Mouse (Mus musculus) left cerebral cortex, postnatal 14 days (tissue): ENCODE measurements around the gene C1ql3. TPM values are rescaled to one million over a fixed set of nuclear protein-coding genes. Genes with fewer than 3 reads are reported as not detected.

ENCODE experiments used
- DNase-seq, 2 experiments: peaks; one replicate each; pipeline ENCODE4 v3.0.0; 2021 to 2022; ENCODE audit warnings: low spot score in 2 of 2, mixed read lengths in 1 of 2
- intact Hi-C: fragments of 180-260 bp; cut with DNase I; formaldehyde crosslinking; loops from one replicate; pipeline ENCODE4 v1.15.1; 2025
- long read RNA-seq, 2 experiments: library from polyadenylated mRNA; stranded (forward); transcript quantifications; one replicate each; pipeline ENCODE4 v2.0.0; 2021
- total RNA-seq, 2 experiments: library from RNA; stranded (reverse); gene quantifications; 2 replicates each; pipeline ENCODE4 v1.2.3; 2021

The C1ql3 gene
- total RNA-seq = 10 to 100 TPM; 66.8 to 81.8 TPM
- long read RNA-seq, experiment 1, transcript C1ql3-201 (2 exons, 2,535 nt) = major isoform, 40 of 45 reads
- long read RNA-seq, experiment 1, partial matches to known transcripts = 0 of 45 reads
- long read RNA-seq, experiment 1, other reads (novel, unspliced or antisense) = 5 of 45 reads
- long read RNA-seq, experiment 2, transcript C1ql3-201 (2 exons, 2,535 nt) = major isoform, 36 of 39 reads
- long read RNA-seq, experiment 2, partial matches to known transcripts = 0 of 39 reads
- long read RNA-seq, experiment 2, other reads (novel, unspliced or antisense) = 3 of 39 reads

DNA sequence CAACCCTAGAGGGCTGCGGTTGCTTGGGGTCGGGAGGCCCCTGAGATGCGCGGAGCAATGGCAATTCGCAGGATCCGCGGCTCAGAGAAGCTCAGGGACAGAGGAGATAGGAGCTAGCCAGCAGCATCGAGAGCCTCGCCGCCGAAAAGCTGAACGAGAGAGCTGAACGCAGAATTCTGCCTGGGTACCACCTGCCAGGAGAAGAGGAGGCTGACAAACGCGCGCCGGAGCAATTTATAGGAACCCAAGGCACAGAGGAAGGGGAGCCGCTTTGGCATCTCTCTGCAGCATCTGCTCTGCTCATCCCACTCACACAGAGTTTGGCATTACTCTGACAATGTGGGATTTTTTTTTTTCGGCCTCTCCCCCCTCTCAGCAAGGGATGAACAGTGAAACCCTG, at the start of gene C1ql3:
TSS of gene C1ql3 (minus strand) at position 335 of the 400 bp plus-strand sequence.
- intact Hi-C loops = loop anchor here (5.0 kb wide), 4 partner anchors 114 to 226 kb away; no protein-coding TSS in a partner anchor
- peak; percentile 85 to 88 for DNase-seq

DNA sequence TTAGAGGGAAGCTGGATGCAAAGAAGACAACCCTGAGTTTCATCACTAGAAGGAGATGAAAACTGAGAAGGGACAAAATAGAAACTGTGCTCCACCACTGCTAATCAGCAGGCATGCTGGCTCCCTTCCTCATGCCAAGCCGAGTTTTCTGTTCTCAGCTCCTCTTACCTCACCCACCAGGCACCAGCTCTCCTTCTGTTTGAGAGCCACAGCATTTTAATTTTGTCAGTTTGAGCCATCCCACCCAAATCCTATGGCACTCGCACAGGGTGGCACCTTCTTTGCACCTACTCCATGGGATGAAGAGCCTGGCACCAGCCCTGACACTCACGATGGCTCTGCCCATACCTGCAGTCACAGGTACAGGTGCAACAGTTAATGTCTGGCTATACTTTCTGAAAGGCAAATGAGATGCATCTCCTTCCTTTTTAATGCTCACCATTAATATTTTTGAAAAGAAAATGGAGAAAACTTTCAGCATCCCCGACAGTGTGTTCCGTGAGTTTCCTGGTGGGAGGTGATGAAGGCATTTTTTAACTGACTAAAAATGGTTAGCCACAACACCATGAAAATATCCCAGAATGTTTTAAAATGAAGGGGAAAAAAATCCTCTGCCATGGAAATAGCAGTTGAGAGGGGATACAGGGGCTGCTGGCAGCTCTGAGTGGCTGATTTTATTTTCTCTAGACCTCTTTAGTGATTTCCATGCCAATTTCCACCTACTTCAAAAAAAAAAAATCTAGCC, 49.0 kb upstream of the C1ql3 start:
- intact Hi-C loops = no loop called here
- DNase-seq = peak; percentile 40 to 43

DNA sequence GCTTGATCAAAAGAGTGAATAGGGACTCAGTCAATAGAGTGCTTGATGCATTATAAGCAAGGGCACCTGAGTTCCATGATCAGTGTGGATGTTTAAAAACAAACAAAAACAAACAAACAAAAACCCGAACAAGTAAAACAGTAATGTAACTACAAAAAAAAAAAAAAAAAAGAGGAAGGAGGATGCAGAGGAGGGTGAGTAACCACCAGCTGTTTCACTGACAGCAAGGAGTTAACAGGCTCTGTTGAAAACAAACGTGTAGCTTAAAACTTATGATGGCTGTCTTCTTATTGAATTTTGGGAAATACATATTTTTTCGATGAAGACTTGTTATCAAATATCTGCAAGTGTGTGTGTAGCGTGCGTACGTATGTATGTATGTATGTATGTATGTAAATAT, 37.0 kb upstream of the C1ql3 start:
- intact Hi-C loops = no loop called here
- DNase-seq = no peak

DNA sequence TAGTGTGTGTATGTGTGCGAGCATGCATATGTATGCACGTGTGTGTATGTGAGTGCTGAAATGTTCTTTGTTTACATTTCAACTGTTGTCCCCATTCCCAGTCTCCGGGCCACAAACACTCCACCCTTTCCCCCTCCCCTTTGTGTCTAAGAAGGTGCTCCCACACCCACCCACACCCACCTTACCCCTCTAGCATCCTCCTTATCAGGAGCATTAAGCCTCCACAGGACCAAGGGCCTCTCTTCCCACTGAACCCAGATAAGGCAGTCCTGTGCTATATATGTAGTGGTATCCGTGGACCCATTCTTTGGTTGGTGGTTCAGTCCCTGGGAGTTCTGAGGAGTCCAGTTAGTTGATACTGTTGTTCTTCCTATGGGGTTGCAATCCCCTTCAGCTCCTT, 32.9 kb upstream of the C1ql3 start:
- no peak for DNase-seq
- intact Hi-C loops = no loop called here

DNA sequence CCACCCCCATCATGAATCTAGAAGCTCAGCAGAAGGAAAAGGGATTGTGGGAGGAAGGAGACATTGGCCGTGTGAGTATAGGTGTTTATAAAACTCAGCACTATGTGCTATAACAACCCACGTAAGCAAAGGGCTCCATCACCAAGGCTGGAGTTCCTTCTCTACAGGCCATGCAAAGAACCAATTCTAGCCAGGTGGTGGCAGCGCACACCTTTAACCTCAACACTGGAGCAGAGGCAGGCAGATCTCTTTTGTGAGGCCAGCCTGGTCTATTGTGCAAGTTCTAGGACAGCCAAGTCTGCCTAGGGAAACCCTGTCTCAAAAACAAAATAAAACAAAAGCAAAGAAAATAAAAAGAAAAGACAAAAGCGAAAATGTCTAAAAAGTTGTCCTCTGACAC, 28.2 kb upstream of the C1ql3 start:
- intact Hi-C loops = no loop called here
- no peak for DNase-seq

DNA sequence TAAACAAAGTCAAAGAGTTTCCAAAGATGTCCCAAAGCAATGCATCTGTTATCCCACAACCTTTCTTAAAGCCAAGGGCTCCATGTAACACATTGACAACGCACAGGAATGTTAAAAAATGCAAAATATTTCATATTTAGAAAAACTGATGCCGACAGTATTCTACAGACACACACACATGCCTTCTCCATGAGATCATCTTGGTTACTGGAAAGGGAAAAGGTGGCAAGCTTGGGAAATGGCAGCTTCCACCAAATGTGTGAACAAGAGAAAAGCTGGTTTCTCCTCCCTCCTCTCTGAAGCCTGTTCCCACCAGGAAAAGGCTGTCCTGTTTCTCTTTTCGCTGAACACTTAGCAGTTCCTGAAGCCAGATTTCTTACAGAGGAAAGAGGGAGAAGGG, 27.2 kb upstream of the C1ql3 start:
- DNase-seq = peak; percentile 5 to 37
- intact Hi-C loops = loop anchor here (1.0 kb wide), 1 partner anchor 19 kb away; no protein-coding TSS in a partner anchor

DNA sequence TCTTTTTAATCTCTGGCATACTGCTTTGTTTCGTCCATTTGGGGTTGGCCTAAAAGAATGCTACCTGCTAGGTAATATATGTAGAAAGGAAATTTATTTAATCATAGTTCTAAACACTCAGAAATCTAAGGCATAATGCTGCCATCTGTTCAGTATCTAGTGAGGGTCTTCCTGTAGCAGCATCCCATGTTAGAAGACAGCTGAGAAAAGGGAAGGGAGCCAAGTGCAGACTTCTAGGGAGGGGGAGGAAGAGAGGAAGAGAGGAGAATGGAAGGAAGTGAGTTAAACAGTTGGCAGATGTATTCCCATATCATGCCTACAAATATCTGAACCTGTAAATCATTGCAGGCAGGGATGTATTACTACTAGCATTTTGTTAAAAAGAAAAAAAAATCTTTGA, 7.3 kb upstream of the C1ql3 start:
- no peak for DNase-seq
- intact Hi-C loops = no loop called here

DNA sequence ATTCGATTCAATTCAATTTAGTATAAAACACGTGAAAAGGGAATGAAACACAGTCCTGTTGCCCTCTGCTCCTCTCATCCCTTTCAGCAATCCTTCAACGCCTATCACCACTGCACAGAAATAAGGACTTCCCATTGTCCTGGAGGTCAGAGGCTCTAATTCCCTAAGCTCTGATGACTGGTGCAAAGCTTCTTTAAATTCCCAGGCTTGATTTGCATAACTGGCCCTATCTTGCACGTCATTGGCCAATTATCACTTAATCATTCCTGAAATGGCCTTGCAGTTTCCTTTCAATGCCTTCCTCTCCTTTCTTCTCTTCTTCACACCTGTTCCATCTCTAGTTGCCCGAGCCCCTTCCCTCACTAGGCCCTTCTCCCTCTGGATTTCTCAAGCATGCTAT, 6.8 kb upstream of the C1ql3 start:
- intact Hi-C loops = no loop called here

DNA sequence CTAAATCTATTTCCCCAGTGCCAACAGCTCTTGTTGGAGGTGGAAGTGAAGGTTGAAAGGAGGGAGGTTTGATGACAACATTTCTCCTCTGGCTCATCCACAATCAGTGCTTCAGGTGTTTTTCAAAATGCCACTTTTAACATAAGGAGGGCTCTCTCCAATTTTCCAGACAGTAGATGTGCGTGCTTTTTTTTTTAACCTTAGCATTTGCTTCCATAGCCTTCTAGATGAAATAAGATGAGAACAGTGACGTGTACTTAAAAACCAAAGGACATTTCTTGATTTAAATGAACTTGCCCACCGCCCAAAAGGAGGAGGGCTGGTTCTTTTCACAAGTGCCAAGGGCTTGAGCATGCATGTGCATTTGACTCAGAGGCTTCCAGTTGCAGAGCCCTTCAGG, 367 bp upstream of the C1ql3 start:
- intact Hi-C loops = loop anchor here (5.0 kb wide), 4 partner anchors 115 to 225 kb away; no protein-coding TSS in a partner anchor
- DNase-seq = no peak

More for the DNA sequence above, 6.8 kb upstream of the C1ql3 start:
- no peak for DNase-seq

DNA sequence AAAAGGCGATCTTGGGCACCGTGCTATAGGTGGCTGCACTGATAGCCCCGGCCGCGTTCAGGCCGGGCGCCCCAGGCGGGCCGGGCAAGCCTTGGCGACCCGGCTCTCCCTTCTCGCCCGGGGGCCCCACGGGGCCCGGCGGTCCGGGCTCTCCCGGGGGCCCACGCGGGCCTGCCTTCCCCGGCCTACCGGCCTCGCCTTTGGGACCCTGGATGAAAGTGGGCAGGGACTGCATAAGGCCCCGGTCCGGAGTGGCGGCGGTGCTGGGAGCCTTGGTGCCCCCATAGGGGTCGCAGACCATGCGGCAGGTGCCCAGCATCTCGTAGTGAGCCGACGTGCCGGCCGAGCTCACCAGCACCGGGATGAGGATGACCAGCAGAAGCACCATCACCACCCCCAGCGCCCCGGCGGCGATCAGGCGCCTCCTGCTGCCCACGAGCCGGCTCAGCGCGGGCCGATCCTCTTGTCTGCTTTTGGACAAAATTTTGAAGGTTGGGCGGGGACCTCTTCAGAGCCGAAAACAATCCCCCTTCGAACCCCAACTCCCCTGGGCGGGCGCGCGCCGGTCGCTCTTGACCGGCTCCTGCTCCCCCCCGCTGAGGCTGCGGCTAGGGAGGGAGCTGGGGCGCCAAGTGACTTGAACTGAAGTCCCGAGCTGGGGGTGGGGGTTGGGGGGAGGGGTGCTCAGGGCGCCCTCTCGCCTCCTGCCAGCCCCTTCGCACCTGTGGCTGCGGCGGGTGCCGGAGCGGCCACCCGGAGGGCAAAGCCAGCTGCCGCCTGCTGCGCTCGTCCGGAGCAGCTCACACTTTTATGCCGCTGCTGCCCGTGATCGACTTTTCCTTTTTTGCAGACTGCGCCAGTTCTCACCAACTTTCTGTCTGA, 905 bp downstream of the C1ql3 start:
- peak; percentile 29 to 42 for DNase-seq
- intact Hi-C loops = loop anchor here (5.0 kb wide), 4 partner anchors 113 to 227 kb away; no protein-coding TSS in a partner anchor

DNA sequence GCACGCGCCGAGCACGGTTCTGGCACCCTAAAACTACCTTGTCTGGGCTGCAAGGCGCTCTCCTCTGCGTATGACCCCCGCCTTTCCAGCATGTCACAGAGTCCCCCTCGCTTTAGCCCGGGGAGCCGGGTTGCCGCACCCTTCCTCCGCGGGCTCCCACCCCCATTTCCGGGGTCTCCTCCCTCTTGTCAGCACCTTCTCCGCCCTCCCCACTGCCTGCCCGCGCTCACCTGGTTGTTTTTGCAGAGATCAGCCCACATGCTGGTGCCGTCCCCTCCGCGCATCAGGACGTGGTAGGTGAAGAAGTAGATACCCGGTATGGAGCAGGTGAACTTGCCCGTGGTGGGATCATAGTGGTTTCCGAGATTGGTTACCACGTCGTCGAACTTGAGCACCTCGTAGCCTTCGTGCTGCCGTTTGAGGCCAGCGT, 1.6 kb downstream of the C1ql3 start:
- intact Hi-C loops = loop anchor here (5.0 kb wide), 4 partner anchors 113 to 227 kb away; no protein-coding TSS in a partner anchor

DNA sequence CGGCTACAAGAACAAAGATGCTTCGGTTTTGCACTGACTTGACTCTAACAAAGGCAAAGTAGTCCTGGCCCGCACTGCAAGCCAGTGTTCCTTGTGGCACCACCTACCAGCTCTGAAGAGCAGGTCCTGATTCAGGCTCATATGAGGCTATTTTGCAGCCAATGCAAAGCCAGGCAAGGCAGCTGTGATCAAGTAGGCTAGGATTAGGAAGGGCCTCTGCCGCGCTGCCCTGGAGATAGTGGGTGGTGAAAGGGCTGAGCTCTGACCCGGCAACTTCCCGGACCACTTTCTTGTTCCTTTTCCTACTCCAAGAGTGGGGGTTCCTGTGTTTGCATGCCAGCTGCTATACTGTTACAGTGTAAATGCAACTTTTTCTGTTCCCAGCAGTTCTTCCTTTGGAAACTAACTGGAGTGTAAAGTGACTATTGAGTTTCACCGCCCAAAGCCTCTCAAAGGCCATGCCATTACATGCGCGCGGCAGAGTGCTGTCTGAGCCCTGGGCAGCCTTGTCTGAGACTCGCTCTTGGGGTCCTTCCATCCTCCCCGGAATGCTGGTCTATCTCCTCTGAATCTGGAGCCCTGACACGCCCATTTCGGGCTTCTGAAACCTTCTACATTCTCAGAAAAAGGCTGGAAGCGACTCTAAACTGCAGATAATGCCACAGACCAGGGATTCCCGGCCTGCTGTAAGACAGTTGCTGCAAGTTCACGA, 2.2 kb downstream of the C1ql3 start:
- intact Hi-C loops = loop anchor here (2.0 kb wide), 1 partner anchor 301 kb away; no protein-coding TSS in a partner anchor
- peak in 1 of 2 experiments; percentile 11 for DNase-seq

More for the DNA sequence above, 1.6 kb downstream of the C1ql3 start:
- peak in 1 of 2 experiments; percentile 15 for DNase-seq

DNA sequence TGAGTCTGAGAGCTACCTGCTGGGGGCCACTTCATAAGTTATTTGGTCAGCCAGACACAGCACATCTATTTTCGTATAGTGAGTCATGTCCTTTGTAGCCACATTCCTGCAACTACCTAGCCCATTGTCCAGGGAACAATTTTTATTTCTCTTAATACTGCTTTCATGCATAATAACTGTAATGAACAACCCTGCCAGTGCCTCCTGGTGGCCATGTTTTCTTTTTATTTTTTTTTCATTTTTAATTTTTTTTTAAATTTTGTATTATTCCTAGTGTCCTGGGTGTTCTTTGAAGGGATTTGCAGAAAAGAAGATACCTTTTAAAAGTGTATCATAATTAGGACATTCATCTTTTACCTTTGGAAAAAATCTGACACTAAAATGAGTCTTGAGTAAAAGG, 3.2 kb downstream of the C1ql3 start:
- DNase-seq = no peak

DNA sequence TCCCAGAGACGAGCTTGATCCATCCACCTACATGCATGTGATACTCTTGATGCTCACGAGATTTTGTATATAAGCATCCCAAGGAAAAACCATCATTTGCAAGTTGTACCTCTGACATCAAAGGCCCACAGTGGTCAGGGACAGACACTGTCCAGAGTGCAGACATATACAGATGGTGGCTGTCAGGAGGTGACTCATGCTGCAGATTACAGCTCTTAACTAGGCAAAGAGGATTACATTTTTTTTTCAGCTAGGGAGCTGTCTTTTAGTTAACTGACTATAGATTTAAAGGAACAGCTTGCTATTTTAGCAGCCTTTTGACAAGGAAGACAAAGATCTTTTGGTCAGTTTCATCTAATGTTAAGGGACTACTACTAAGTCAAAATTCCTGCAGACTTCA, 11.6 kb downstream of the C1ql3 start:
- no peak for DNase-seq
- intact Hi-C loops = no loop called here

More for the DNA sequence above, 3.2 kb downstream of the C1ql3 start:
- intact Hi-C loops = loop anchor here (2.0 kb wide), 1 partner anchor 300 kb away; no protein-coding TSS in a partner anchor

DNA sequence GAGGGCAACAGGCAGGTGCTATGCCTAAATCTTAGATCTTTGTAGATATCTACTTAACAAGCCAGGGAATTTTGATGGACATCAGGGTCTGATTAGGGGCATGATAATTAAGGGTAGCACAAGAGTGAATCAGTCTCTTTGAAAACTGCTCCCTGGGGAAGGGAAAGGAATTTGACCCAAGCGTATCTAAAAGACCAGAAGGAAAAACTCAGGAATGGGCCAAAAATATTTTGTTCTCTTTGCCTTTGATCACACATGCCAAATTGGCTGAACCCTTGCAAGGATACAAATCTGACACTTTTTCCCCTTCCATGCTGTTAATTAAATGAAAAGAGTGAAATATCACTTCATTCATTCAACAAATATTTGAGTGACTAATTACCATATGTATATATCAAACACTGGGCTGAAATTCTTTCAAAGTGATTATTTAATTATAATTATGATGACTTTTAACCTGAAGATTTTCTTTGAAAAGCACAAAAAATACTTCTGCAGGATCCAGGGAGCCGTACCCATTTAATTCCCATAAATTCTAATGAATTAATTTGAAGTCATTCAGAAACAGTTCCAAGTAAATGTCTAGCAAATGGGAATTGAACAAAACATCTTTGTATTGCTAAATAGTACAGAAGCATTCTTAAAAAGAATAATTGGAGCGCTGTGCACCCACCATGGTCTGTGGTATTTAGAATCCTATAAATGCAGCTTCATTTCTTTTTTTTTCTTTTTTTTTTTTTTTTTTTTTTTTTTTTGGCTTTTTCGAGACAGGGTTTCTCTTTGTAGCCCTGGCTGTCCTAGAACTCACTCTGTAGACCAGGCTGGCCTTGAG, 26.5 kb downstream of the C1ql3 start:
- intact Hi-C loops = loop anchor here (10.0 kb wide), 1 partner anchor 90 kb away; no protein-coding TSS in a partner anchor
- DNase-seq = no peak

DNA sequence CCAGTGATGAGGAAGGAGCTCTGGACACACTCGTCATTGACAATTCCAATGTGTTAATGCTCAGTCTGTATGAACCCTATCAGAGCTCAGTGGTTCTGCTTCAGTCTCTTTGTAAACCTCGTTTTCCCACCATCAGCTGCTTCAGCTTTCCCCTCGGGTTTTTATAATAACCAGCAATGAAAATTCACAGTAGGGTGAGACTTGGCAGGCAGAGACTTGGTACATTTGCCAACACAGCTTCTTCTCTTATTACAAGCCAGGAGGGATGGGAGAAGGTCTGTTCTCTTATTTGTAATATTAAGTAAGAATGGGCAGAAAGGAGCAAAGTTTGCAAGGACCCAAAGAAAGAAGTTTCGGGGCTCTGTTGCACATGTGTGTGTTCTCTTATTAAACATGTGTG, 32.8 kb downstream of the C1ql3 start:
- DNase-seq = no peak
- intact Hi-C loops = no loop called here

DNA sequence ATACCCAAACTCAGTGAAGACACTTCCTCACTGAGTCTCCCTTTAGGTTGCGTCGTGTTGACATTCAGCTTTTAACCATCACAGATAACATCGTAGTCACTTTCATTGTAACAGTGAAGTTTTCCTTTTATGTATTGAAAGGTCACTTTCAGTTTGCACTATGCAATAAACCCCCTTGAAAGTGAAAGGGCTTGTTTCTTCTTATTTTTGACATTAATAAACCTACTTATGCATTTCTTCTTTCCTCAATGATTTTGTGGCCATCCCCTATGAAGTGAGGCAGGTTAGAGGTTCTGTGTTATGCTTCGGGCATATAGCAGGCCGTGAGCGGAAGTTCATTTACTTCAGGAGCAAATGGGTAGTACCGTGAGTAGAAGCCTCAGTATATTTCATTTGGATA, 34.2 kb downstream of the C1ql3 start:
- intact Hi-C loops = no loop called here
- no peak for DNase-seq

DNA sequence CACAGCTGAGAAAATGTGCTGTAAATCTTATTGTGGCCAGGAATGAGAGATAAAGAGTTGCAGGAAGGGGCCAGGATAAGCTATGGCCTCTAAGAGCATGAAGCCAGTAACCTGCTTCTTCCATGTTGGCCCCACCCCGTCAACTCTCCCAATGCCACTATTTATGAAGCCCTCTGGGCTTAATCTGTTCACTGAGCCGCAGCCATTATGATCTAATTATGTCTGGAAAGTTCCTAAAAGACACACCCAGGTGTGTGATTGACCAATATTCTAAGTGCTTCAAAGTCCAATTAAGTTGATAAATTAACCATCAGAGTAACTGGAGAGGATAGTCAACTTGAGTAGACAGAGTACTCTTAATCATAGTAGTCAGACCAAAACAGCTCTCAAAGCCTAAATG, 37.9 kb downstream of the C1ql3 start:
- no peak for DNase-seq
- intact Hi-C loops = no loop called here
